Mouse (Mus musculus): ENCODE data around the gene Lrrc45. TPM values are rescaled to one million over a fixed set of nuclear protein-coding genes. Genes with fewer than 3 reads are reported as not detected.

Gene Lrrc45
- total and polyA plus RNA-seq, 2 experiments from 2014 or later: 41.7 to 49.1 TPM

GRCm38 (mm10) chr11:120703696-120704454, 9.8 kb upstream of the Lrrc45 start:
- no peaks in the 10 kb centered on the region for H3K9me3 ChIP-seq (ENCODE audit: low read length)
- no peak overlapping the region for H3K4me2 ChIP-seq (ENCODE audit: low read depth, low read length)
- 32% methylated on average over 15 of the region's 15 CpGs for WGBS
- no peak for ATAC-seq
- no peaks in the 10 kb centered on the region for H3K27me3 ChIP-seq (ENCODE audit: insufficient read depth, low read length)
- 0 out of 2 replicates have a peak, but pooled peaks cover 8% of the 10 kb centered on the region for H3K4me1 ChIP-seq (ENCODE audit: insufficient read depth, low read length)
- no peak overlapping the region for H3K9ac ChIP-seq (replicated peaks; ENCODE audit: low read length)
- DNase-seq (ENCODE audit: low spot score): no peak
- no peak for TF ChIP-seq CTCF (IDR thresholded peaks at IDR 0.05; ENCODE audit: low read depth)
- no peak overlapping the region for H3K4me3 ChIP-seq (ENCODE audit: low read length)
- no peak overlapping the region for H3K27ac ChIP-seq
- H3K36me3 ChIP-seq (ENCODE audit: insufficient read depth, low read length): peaks cover 13% of the 10 kb centered on the region

DNA sequence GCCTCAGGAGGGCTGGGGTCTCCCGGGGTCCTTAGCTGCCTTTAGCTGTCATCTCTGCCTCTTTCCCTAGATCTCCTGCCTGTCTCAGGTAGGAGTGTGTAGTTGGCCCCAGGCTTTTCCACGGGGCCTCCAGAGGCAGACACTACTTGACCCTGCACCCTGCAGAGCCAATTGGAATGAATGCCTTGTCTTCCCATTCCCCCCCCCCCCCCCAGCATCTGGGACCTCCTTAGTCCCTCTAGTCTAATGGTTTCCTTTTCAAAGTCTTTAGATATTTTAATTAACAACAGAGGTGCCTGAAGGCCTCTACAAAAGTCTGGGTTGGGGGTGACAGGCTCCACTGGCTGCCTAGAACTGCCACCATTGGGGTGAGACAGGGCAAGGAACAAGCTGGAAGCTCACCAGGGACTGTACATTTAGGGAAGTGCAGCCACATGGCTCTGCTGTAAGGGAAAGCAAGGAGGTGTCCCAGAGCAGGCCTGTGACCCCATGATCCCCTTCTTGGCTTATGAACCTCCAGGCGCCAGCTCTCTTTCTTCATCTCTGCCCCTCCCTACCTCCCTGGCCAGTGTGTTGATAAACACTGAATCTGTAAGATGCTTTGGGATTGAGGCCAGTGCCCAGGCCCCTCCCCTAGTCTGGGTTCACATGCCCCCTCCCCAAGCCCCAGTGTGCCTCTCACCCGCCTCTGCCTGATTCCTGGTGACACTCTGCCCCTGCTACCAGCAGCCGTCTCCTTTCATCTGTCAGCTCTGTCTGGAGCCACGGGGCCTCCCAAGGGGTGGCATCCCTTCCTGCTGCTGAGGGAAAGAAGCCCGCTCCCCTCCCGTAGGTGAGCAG, 9.0 kb upstream of the Lrrc45 start:
- DNase-seq (ENCODE audit: low spot score) (no peak), ATAC-seq (no peak)
- no peak overlapping the region for H3K9ac ChIP-seq (replicated peaks; ENCODE audit: low read length)
- peaks cover 13% of the 10 kb centered on the region for H3K36me3 ChIP-seq (ENCODE audit: insufficient read depth, low read length)
- H3K9me3 ChIP-seq (ENCODE audit: low read length): no peaks in the 10 kb centered on the region
- 0 out of 2 replicates have a peak, but pooled peaks cover 8% of the 10 kb centered on the region for H3K4me1 ChIP-seq (ENCODE audit: insufficient read depth, low read length)
- TF ChIP-seq CTCF (IDR thresholded peaks at IDR 0.05; ENCODE audit: low read depth): no peak
- no peak overlapping the region for H3K4me2 ChIP-seq (ENCODE audit: low read depth, low read length)
- no peaks in the 10 kb centered on the region for H3K27me3 ChIP-seq (ENCODE audit: insufficient read depth, low read length)
- H3K4me3 ChIP-seq (ENCODE audit: low read length): no peak overlapping the region
- H3K27ac ChIP-seq: no peak overlapping the region
- 17% methylated on average over 8 of the region's 8 CpGs for WGBS

GRCm38 (mm10) chr11:120706120-120706519, 7.6 kb upstream of the Lrrc45 start:
- no peaks in the 10 kb centered on the region for H3K27me3 ChIP-seq (ENCODE audit: insufficient read depth, low read length)
- 0 out of 2 replicates have a peak, but pooled peaks cover 8% of the 10 kb centered on the region for H3K4me1 ChIP-seq (ENCODE audit: insufficient read depth, low read length)
- no peak for ATAC-seq
- 68% methylated on average over 5 of the region's 5 CpGs for WGBS
- H3K27ac ChIP-seq: no peak overlapping the region
- H3K4me3 ChIP-seq (ENCODE audit: low read length): no peak overlapping the region
- TF ChIP-seq CTCF (IDR thresholded peaks at IDR 0.05; ENCODE audit: low read depth): no peak
- no peaks in the 10 kb centered on the region for H3K9me3 ChIP-seq (ENCODE audit: low read length)
- H3K9ac ChIP-seq (replicated peaks; ENCODE audit: low read length): no peak overlapping the region
- H3K36me3 ChIP-seq (ENCODE audit: insufficient read depth, low read length): peaks cover 16% of the 10 kb centered on the region
- H3K4me2 ChIP-seq (ENCODE audit: low read depth, low read length): no peak overlapping the region
- DNase-seq (ENCODE audit: low spot score): no peak

DNA sequence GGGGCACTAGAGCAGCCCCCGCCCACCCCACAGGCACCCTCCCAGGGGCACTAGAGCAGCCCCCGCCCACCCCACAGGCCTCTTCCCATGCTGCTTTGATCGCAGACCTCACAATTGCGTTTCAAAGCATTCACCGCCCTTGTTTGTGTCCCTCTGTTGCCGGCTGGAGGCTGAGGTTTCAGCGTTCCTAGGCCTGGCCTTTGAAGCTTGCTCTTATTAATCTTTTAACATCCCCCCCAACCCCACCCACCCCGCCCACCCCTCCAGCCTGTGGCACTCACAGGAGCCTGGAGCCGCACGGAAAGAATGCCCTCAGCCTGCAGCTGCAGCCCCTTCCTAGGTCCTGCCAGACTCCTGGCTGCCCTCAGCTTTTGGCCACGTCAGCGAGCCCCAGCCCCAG, 6.5 kb upstream of the Lrrc45 start:
- H3K9me3 ChIP-seq (ENCODE audit: low read length): no peaks in the 10 kb centered on the region
- no peak overlapping the region for H3K27ac ChIP-seq
- no peak for TF ChIP-seq CTCF (IDR thresholded peaks at IDR 0.05; ENCODE audit: low read depth)
- no peak overlapping the region for H3K4me3 ChIP-seq (ENCODE audit: low read length)
- 0 out of 2 replicates have a peak, but pooled peaks cover 8% of the 10 kb centered on the region for H3K4me1 ChIP-seq (ENCODE audit: insufficient read depth, low read length)
- H3K4me2 ChIP-seq (ENCODE audit: low read depth, low read length): no peak overlapping the region
- no peak overlapping the region for H3K9ac ChIP-seq (replicated peaks; ENCODE audit: low read length)
- WGBS: 19% methylated on average over 12 of the region's 12 CpGs
- no peaks in the 10 kb centered on the region for H3K27me3 ChIP-seq (ENCODE audit: insufficient read depth, low read length)
- H3K36me3 ChIP-seq (ENCODE audit: insufficient read depth, low read length): peaks cover 8% of the 10 kb centered on the region; the same call in 1 of the 2 replicates
- DNase-seq (ENCODE audit: low spot score): no peak
- ATAC-seq: no peak

DNA sequence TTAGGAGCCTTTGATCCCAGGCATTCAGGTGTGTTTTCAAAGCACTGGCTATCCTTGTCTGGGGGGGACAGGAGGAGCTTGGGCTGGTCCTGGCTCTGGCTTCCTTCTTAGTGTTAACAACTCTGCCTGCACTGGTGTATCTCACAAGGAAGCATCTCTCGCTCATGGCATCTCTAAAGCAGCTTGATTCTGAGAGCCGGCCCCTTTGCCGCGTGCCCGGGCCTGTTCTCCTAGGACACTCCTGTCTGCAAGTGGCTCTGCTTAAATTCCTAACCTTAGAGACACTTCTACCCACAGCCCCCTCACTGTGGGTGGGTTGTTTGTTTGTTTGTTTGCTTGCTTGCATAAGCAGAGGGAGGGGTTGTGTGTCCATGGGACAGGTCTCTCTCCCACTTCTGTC, 5.8 kb upstream of the Lrrc45 start:
- DNase-seq (ENCODE audit: low spot score): no peak
- 45% methylated on average over 5 of the region's 5 CpGs for WGBS
- no peaks in the 10 kb centered on the region for H3K9me3 ChIP-seq (ENCODE audit: low read length)
- ATAC-seq: no peak
- no peaks in the 10 kb centered on the region for H3K27me3 ChIP-seq (ENCODE audit: insufficient read depth, low read length)
- H3K36me3 ChIP-seq (ENCODE audit: insufficient read depth, low read length): peaks cover 8% of the 10 kb centered on the region; the same call in 1 of the 2 replicates
- H3K4me2 ChIP-seq (ENCODE audit: low read depth, low read length): no peak overlapping the region
- peaks cover 14% of the 10 kb centered on the region for H3K4me1 ChIP-seq (ENCODE audit: insufficient read depth, low read length)
- no peak overlapping the region for H3K27ac ChIP-seq
- H3K4me3 ChIP-seq (ENCODE audit: low read length): no peak overlapping the region
- TF ChIP-seq CTCF (IDR thresholded peaks at IDR 0.05; ENCODE audit: low read depth): no peak
- H3K9ac ChIP-seq (replicated peaks; ENCODE audit: low read length): no peak overlapping the region

DNA sequence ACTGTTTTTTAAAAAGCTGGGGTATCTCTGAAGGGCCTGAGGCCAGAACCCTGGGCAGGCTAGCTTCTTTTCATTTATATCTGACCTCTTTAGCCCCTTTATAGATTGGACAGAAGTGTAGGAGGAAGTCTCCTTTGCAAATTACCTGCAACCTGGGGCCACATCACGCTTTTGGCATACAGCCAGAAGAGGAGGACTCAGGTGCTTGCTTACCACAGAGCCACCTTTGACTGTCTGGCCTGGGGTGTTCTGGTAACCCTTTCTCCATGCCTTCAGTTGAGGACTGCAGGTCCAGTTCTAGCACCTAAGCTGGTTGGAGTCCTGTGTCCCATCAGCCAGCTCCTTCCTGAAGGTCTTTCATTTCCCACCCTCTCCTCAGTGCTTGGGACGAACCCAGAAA, 4.2 kb upstream of the Lrrc45 start:
- Histone ChIP-seq H3K9me3 (ENCODE audit: low read length) (no peaks in the 10 kb centered on the region), H3K4me3 (ENCODE audit: low read length) (no peak overlapping the region), H3K4me2 (ENCODE audit: low read depth, low read length) (no peak overlapping the region), H3K9ac (replicated peaks; ENCODE audit: low read length) (no peak overlapping the region), H3K27ac (no peak overlapping the region), H3K36me3 (ENCODE audit: insufficient read depth, low read length) (peaks cover 8% of the 10 kb centered on the region; the same call in 1 of the 2 replicates), H3K27me3 (ENCODE audit: insufficient read depth, low read length) (no peaks in the 10 kb centered on the region), H3K4me1 (ENCODE audit: insufficient read depth, low read length) (peaks cover 15% of the 10 kb centered on the region)
- TF ChIP-seq CTCF (IDR thresholded peaks at IDR 0.05; ENCODE audit: low read depth): no peak
- DNase-seq (ENCODE audit: low spot score): no peak
- no peak for ATAC-seq
- 80% methylated on average over 2 of the region's 2 CpGs for WGBS

Data from hindbrain, postnatal 0 days (tissue).